Comparison of ENCODE assay signal across 22 mouse cellular contexts in the genomic region with DNA sequence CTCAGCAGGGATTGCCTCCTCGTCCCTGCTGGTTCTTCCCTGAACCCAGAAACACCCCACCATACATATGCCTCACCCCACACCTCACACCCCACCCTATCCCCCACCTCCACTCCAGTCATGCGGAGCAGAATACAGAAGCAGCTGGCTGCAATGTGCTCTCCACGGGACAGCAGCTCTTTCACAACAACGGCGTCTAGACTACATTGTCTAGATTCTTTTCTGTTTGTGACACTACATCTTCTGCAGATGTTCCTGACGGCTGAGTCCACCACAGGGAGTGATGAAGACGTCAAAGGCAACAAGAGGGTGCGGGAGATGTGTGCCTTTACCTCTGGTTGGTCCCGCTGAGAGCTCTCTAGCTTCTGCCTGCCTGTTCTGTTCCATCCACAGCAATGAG. TPM values are rescaled to one million over a fixed set of nuclear protein-coding genes. Genes with fewer than 3 reads are reported as not detected.
"Had no signal": no experiment of that assay in that cellular context is flagged by ENCODE, and none has a peak within 500 bp of the region (broad histone marks: within the 10 kb centered on the region; RNA-seq: fewer than 3 reads in every experiment).

No protein-coding gene starts in this region.

- H3K4me2 ChIP-seq: liver, embryonic 13.5 days; lung, embryonic 15.5 days; midbrain, embryonic 12.5 days; neural tube, embryonic 13.5 days; stomach, embryonic 15.5 days had no signal

- H3K9me3 ChIP-seq: lung, embryonic 15.5 days; stomach, embryonic 15.5 days had no signal

- DNase-seq: kidney, adult 18-20 months; kidney, adult 9 months; kidney, postnatal 14 days; kidney, postnatal 4 days; layer of hippocampus, postnatal 36 days; liver, embryonic 13.5 days; thymus, postnatal 36 days had no signal

- ATAC-seq: hindbrain, postnatal 0 days; inflammation-experienced regulatory T-cells, adult 6 months; intestine, embryonic 16.5 days; midbrain, embryonic 16.5 days had no signal

- H3K9ac ChIP-seq: liver, embryonic 13.5 days; lung, embryonic 15.5 days; midbrain, embryonic 12.5 days; neural tube, embryonic 13.5 days; stomach, embryonic 15.5 days had no signal

- H3K36me3 ChIP-seq: liver, embryonic 13.5 days; lung, embryonic 15.5 days; midbrain, embryonic 12.5 days; neural tube, embryonic 13.5 days; stomach, embryonic 15.5 days had no signal

- H3K27me3 ChIP-seq: liver, embryonic 13.5 days; lung, embryonic 15.5 days; midbrain, embryonic 12.5 days; neural tube, embryonic 13.5 days; stomach, embryonic 15.5 days had no signal

- H3K4me3 ChIP-seq: left cerebral cortex, adult 2 months; liver, embryonic 13.5 days; lung, embryonic 15.5 days; midbrain, embryonic 12.5 days; myocyte; neural tube, embryonic 13.5 days; stomach, embryonic 15.5 days had no signal

- H3K27ac ChIP-seq: hindbrain, postnatal 0 days; left cerebral cortex, adult 2 months; liver, embryonic 13.5 days; lung, embryonic 15.5 days; macrophage; midbrain, embryonic 12.5 days; neural tube, embryonic 13.5 days; stomach, embryonic 15.5 days had no signal

RNA-seq across cellular contexts. Expression of a gene that starts 46.8 kb away (rescaled TPM):
- total RNA-seq: liver, adult 2 months; megakaryocyte-erythroid progenitor cell, adult 5-6 weeks; monocyte, adult 5-6 weeks; neutrophil, adult 5-6 weeks had no signal
- polyA plus RNA-seq: macrophage had no signal
